Mouse (Mus musculus) brain, embryonic 18.5 days (tissue): ENCODE measurements around the gene Prr7.

Experiments used
- DNase-seq: peaks from one replicate; pipeline ENCODE4 v3.0.0-alpha.2; 2012; ENCODE audit warnings: low read depth, low spot score

The Prr7 gene

DNA sequence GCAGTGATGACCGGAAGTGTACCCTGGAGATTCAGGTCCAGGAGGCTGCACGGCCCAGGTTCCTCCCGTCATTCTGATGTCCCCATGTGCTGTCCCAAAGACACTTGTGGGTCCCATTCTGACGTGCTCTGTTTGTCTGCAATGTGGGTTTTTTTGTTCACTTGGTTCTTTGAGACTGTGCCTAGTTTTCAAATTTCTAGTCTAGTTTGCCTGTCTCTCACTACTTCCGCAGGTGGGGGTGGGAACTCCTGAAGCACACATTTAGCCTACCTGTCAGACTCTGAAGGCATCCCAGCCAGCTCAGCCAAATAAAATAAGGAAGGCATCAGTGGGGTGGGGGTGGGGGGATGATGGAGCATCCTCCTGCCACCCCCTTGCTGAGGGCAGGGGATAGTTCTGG, 15.9 kb upstream of the Prr7 start:
- DNase-seq = no peak

DNA sequence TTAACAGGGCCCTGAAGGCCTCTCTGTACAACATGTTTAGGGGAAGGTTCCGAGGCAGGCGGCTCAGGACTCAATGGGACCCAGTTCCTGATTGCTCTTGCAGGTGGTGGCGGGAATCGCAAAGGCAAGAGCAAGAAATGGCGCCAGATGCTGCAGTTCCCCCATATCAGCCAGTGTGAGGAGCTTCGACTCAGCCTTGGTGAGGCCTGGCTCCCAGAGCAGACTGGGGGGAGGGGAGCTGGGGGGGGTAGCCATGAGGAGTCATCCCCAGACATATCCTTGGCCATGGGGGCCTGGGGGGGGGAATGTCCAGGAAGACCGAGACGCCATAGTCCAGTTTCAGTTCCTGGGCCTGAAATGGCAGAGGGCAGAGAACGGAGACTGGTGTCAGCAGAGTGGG, 14.9 kb upstream of the Prr7 start:
- DNase-seq = no peak

DNA sequence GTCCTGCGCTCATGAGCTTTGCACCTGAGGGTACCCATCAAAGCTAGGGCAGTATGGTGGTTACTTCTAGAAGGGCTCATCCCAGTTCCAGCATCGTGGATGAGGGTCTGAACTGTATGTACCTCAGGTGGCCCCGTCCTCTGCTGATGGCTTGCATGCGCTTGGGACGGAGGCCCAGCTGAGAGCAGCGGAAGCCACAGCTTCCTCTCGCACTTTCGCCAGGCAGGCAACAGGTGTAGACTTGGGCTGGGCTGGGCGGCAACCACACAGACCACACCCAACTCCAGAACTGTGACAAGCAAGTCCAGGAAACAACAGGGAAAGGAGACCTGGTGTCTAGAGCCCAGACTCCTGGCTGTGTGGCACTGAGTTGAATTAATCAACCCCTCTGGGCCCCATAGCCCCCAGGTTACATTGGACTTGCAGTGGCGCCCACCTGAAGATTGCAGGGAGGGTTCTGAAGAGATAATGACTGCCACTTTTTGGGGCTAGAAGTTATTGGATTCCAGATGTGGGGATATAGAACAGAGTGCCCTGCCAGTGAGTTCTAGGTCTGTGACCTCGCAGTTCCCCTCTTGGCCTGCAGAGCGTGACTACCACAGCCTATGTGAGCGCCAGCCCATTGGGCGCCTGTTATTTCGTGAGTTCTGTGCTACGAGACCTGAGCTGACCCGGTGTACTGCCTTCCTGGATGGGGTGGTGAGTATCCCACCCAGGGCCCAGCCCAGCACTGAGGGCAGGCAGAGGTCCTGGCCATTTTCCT, 14.2 kb upstream of the Prr7 start:
- no peak for DNase-seq

DNA sequence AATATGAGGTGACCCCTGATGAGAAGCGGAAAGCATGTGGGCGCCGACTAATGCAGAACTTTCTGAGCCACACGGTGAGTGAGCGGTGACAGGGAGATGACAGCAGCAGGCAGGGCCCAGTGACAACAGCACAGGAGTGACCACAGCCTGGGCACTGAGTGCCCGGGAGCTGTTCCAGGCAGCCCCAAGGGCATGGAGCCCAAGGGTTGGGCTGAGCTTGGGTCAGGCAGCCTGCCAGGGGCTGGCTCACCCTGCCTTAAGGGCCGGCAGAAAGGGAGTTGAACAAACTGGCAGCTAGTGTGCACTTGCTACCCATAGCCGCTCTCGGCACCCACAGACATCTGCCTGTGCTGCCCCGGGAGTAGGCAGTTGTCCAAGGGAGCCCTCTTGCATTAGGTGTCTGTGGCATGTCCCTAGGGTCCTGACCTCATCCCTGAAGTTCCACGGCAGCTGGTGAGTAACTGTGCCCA, 13.5 kb upstream of the Prr7 start:
- DNase-seq = no peak

DNA sequence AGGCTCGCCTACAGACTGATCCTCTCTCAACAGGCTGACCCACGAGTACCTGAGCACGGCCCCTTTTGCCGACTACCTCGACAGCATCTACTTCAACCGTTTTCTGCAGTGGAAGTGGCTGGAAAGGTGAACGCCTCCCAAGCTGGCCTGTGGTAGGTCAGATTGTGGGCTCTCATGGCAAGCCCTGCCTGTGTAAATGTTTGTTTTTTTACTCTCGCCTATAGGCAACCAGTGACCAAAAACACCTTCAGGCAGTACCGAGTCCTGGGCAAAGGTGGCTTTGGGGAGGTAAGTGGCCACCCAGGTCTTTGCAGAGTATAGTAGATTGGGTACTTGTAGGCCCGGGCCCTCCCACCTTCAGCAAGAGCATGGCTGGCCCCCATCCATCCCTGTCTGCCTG, 12.8 kb upstream of the Prr7 start:
- DNase-seq = no peak

DNA sequence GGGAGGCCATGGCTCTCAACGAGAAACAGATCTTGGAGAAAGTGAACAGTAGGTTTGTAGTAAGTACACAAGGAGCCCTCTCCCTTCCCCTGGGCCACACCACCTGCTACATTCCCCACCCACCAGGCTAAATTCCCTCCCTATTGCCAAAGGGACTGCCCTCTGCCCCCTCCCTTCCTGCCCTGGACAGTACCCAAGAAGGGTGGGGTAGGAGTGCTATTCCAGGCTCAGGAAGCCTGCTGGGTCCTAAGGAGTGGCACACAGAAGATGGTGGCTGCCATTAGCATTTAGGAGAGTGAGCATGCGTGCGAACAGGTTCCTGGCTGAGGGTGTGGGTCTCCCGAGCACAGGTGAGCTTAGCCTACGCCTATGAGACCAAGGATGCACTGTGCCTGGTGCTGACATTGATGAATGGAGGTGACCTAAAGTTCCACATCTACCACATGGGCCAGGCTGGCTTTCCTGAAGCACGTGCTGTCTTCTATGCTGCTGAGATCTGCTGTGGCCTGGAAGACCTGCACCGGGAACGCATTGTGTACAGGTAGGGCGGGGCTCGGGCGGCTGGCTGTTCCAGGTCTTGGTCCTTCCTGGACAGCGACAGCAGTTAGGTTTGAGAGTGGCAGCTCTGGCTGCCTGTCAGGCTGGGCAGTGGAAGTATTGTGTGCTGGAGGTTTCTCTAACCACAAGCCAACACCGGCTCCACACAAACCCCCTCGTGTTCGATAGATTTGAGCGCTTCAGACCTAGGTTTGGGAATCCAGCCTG, 12.1 kb upstream of the Prr7 start:
- DNase-seq = no peak

DNA sequence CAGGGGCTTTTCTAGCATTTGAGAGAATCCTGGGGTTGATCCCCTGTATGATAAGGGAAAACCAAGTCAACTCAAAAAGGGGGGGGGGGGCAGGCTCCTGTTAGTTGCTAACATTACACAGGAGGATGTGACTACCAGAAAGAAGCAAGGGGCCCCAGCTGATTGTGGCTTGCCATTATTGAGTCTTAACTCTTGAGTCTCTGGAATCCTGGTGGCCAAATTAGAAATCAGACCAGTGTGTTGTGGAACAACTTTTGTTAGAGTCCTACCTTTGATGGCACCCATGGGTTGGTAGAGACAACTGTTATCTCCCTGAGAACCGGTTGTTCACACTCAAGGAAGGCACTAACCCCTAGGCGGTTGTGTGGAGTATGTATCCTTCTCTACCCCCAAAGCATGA, 1.1 kb upstream of the Prr7 start:
- DNase-seq = no peak

DNA sequence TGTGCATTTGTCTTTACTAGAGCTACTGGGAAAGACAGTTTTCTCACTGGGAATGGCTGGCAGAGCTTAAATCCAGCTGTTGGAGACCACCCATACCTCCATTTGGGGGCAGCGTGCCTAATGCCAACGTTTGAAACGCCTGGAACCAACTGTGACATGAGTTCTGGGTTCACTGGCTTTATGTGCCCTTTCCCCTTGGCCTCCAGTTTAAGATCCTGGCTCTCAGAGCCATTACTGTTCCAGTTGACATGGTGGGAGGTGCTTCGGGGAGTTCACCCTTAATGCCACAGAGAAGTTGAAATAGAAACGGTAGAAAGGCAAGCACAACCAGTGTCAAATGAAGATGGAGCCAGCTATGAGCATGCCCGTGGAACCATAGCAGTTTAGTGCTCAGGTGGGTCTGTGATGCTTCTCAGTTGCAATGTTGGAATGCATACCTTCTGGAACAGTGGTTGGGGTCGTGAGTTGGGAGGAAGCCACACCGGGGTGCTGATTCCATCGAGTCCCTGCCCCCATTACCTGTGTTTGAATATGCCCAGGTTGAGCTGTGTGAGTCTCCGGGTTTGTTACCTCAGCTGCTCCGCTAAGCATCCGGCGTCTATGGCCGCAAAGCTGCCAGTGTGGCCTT, 554 bp upstream of the Prr7 start:
- DNase-seq = no peak

DNA sequence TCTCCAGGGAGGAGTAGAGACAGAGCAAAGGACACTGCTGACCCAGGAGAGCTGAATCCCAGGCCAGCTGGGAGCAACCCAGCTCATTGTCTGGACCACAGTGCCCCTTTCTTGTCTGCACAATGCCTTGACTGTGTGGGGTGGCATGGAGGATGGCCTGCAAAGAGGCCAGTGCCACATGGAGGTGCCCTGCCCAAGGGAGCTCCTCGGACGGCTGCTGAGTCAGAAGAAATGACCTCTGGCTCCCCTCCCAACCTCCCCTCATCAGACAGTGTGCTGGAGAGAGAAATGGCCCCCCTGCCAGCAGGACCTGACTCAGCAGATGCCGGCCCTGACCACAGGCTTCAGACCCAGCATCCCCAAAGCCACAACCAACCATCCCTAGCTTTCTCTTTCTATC, 1.1 kb downstream of the Prr7 start:
- no peak for DNase-seq

DNA sequence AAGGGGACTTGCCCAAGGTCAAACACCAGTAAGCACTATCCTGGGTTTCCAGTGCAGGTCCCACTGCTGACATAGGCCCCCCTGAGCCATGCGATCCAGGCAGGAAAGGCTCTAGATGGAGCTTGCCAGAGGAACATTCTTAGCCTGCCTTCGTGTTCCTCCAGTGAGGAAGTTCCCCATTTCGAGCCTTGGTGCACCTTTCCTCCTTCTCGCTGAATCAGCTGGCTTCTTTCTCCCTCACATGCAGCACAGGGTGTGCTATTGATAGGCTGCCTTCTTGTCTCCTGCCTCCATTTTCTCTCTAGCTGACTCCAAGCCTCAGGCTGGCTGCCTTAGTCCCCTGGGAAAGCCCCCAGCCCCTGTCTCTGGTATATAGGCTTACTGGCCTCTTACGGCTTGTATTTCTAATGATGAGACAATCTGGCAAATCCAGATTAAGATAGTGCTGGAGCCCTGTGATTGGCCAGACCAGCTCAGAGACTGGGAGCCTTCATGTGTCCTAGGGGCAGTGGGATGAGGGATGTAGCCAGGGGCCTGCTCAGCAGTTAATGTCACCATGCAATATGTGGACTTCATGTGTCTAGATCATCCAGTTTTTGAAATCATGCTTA, 1.9 kb downstream of the Prr7 start:
- DNase-seq = no peak

DNA sequence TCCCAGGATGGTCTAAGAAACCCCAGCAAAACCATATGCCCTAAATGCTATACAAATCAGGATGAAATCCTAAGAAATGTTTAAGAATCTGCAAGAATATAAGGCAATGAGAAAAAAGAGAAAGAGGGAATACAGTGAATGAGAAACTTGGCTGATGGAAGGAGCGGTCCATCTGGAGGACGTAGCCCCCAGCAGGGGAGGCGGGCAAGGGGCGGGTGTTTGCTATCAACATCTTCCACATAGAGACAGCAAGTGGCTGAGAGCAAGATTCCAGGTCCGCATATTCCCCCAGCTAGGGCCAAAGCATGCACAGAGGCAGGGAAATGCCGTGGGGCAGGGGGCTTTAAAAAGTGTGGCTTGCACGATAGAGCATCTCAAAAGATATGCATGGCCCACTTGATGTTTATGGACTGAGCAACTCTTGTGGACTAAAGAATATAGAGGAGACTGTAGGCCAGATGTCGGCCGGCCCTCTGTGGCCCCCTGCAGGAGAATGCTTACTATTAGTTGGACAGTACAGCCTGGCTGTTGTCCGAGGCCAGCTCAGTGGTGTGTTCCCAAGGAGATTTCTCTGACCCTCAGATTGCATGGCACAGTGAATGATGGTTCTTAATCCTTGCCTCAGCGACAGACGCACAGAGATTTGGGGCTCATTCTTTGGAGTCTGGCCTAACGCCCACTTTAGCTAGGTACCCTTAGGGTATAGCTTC, 4.9 kb downstream of the Prr7 start:
- no peak for DNase-seq

DNA sequence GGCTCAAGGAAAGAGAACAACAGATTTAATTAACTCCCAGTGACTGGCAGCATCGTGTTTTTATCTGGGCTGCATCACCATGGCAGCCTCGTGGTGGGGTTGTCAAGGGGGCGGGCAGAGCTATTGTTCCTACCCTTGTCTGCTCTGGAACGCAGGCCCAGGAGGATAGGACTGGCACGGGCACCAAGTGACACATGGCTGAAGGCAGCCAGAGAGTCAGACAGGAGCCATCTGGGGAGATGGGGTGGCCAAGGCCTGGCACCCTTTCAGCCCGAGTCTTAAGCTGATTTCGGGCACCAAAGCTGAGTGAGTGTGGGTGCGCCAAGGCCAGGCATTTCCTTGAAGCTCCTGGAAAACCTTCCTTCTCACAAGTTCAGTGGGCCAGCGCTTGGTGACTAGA, 6.3 kb downstream of the Prr7 start:
- DNase-seq = no peak

DNA sequence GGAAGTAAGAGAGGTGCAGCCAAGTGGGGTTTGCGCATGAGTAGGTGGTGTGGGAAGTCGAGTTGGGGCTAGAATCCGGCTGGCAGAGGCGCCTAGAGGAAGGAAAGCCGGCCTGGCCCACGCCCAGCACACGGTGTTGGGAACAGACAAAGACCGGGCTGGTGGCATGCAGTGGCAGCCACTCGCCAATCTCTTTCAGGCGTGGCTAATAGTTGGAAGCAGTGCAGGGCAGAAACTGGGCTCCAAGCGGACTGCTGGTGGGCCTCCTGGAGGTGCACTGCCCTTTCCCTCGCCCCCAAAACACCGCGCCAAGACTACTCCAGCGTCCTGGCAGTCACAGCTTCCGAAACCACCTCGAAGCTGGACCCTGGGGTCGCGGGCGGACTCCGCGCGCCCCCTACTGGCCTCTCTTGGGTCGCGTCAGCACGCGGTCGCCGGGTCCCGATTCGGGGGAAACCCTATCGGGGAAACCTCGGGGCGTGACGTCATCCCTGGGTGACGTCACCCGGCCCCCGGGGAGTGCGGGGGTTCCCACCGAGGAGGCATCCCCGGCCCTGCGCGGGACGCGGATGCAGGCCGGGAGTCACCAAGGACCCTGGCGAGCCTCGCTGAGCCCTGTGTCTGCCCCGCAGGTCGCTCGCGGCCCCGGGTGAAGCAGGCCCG, 7.2 kb downstream of the Prr7 start:
- no peak for DNase-seq

DNA sequence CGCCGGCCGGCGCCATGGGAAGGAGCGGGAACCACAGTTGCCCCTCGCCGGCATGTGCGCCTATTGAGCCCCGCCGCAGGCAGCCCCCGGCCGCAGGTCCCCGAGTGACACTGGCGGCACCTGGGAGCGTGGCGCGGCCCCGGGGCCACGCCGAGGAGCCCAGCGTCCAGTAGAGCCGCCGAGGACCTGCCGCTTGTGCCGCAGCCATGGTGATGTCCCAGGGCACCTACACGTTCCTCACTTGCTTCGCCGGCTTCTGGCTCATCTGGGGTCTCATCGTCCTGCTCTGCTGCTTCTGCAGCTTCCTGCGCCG, 7.7 kb downstream of the Prr7 start:
- no peak for DNase-seq

DNA sequence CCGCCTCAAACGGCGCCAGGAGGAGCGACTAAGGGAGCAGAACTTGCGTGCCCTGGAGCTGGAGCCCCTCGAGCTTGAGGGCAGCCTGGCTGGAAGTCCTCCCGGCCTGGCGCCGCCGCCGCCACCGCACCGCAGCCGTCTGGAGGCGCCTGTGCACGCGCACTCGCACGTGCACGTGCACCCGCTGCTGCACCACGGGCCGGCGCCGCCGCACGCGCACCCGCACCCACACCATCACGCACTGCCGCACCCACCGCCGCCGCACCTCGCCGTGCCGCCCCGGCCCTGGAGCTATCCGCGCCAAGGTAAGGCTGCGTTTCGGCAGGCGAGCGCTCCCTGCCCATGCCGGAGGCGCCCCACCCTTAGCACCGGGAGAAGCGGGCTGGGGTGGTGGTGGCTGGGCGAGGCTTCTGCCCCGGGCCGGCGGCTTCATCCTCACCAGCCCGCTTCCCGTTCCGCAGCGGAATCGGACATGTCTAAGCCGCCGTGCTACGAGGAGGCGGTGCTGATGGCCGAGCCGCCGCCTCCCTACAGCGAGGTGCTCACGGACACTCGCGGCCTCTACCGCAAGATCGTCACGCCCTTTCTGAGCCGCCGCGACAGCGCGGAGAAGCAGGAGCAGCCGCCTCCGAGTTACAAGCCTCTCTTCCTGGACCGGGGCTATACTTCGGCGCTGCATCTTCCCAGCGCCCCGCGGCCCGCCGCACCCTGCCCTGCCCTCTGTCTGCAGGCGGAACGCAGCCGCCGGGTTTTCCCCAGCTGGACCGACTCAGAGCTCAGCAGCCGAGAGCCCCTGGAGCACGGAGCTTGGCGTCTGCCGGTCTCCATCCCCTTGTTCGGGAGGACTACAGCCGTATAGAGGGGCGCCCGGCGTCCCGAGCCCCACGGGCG, 8.3 kb downstream of the Prr7 start:
- DNase-seq = no peak

DNA sequence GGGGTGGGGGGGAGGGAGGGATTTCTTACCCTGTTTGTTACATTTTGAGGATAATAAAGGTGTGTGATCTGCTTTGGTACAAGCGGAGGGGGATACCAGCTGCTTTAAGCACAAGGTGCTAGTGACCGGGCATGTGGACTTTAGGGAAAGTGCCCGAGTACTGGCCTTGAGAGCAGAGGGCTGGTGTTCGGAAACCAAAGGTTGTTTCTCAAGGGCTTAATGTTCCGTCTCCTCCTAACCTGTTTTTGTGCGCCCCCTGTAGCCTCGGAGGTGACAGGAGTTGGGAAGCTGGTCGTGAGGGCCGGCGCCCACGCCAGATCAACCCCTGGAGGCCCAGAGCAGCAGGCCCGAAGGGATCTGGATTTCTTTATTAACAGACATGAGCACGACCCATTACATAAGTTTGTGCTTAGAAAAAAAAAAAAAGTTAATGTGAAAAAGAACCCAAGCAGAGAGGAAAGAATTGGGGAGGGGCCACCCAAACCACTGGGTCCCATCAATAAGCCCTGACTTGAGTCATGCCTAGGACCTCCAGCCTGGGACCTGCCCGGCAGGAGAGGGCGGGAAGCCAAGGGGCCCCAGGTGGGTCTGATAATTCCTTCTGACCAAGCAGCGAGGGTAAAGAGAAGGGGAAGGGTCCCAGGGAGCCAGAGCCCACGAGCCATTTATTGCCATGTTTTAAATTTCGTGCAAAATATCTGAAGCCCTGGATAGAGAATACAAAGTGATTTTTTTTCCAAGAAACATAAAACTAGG, 9.2 kb downstream of the Prr7 start:
- no peak for DNase-seq

DNA sequence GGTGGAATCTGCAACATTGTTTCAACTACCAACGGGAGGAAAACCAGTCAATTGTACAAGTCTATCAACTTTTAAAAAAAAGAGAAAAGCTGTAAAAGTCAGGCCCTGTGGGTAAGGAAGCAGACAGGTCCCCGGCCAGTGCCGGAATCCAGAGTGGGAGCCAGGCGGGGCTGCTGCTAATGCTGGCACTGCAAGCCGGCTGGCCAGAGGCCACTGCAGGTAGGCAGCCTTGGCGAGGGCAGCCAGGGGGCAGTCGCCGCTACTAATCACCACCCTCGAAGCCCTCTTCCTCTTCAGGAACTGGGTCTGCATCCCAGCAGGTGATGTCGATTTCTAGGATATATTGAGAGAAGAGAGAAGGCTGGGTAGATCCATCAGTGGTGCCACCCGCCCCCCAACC, 9.9 kb downstream of the Prr7 start:
- no peak for DNase-seq

DNA sequence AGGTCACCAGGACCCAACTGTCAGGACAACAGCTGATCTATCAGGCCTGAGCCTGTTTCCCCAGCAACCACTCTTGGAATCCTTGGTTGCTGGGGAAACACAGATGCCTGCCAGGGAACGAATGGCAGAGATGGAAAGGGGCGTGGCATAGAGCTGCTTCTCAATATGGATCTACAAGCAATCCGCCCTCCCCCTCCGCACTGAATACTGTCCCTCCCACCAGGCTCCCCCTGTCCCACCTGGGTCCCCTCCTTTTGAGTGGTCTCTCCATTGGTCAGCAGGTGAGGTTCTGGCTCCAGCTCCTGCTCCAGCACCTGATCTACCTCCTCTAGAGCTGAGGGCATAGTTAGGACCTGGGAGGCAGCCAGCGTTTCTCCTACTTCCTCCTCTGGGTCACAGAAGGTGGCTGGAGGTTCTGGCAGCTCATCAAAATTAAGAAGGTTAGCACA, 10.6 kb downstream of the Prr7 start:
- DNase-seq = no peak

DNA sequence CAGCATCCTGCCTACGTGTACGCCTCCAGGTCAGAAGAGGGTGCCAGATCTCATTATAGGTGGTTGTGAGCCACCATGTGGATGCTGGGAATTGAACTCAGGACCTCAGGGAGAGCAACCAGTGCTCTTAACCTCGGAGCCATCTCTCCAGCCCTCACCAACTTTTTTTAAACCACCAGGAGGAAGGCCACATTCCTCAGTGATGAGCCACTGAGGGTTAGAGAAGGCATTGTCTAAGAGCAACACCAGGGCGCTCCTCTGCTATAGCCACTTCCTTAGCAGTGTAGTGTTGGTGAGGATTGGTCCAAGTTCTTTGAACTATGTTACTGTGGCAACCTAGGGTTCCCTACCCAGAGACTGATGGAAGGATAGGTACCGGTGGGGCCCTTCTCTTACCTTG, 11.7 kb downstream of the Prr7 start:
- no peak for DNase-seq

DNA sequence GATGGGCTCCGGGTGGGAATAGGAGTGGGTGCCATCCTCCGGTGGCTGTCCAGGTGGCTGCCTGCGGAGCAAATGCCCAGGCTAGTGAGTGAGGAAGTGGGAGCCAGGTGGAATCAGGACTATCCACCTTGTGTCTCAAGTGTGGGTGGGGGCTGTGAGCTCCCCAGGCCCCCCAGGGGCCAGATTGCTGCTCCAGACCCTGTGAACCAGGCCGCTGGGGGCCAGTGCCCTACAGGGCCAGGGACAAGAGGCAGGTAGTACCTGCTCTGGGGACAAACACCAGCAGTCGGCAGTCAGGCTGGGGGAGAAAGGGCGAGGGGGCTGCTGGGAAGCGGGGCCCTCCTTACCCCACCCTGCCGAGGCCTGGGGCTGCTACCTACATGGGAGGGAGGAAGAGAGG, 12.2 kb downstream of the Prr7 start:
- no peak for DNase-seq
